Mouse (Mus musculus): ENCODE results near the gene 2300002M23Rik.

Gene 2300002M23Rik

DNA sequence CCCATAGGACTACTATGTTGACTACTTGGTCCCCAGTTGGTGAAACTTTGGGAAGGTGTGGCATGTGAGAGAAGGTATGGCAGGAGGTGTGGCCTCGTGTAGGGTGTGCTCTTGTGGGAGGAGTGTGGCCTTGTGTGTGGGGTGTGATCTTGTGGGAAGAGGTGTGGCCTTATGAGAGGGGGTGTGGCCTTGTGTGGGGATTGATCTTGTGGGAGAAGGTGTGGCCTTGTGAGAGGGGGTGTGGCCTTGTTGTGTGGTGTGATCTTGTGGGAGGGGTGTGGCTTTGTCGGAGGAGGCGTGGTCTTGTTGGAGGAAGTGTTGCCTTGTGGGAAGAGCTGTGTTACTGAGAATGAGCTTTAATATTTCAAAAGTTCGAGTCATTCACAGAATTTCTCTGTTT is 49.9 kb downstream of the 2300002M23Rik start:
- DNase-seq (ENCODE audit: low spot score), result no peak

All from embryo, embryonic 10 days (tissue).